Mouse (Mus musculus) C3H10T1/2 (cell line): ENCODE measurements around the gene Scrg1. TPM values are rescaled to one million over a fixed set of nuclear protein-coding genes. Genes with fewer than 3 reads are reported as not detected.

Experiments
- polyA plus RNA-seq, 2 experiments: library from polyadenylated mRNA; unstranded; fragments of >200 nt; fragmentation: generic; extraction: Trizol; gene quantifications; one replicate each; pipeline ENCODE4 v1.2.1; 2012; ENCODE audit warnings: missing spikeins in 2 of 2

Scrg1 gene
- under 1 TPM in 1 of 2 experiments, not detected in 1; 0.81 TPM for polyA plus RNA-seq

GRCm38 (mm10) chr8:57455765-57456164 lies at the start of gene Scrg1:
Gene Scrg1 (plus strand): TSS chr8:57455923.

DNA sequence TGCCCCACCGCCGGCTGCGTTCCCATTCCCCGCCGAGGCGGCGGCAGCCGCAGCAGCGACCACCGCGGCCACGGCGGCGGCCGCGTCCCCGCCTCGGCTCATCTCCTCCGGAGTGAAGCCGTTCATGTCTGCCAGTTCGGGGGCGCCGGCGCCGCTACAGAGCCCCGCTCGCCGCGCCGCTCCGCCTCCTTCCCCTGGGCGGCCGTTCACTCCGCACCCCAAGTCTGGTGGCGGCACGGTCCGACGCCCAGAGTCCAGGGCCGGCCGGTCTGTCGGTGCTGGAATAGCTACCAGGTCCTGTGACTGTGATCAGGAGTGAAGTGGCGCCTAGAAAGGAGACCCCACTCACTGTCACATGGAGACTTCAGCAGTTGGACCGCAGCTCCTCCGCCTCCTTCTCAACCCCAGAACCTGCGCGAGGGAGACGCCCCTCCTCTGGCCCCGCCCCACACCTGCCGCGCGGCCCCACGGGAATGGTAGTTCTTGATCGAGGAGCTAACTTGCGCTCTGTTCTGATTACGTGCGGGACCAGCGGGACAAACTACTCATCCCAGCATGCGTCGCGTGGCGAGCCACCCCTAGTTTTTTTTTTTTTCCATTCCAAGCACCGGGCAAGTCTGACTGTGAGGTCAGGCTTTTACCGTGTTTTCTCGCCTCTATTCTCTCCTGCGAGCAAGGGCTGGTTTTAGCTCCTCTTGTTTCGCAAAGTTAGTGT lies 31.9 kb downstream of the Scrg1 start, which contains the start of gene Sap30:
TSS of gene Sap30 (minus strand) at position 420 of the 715 bp plus-strand sequence.

GRCm38 (mm10) chr8:57511316-57512118 lies 55.8 kb downstream of the Scrg1 start, which contains the start of gene Hmgb2:
Gene Hmgb2 (plus strand): TSS chr8:57511907.

Other genes with a start within 250 kb of the Scrg1 start
- not detected for gene Hand2, start 134.9 kb upstream of the Scrg1 start, polyA plus RNA-seq
- gene Sap30, start 31.9 kb downstream of the Scrg1 start, polyA plus RNA-seq: 1 to 10 TPM; 1.4 to 7.8 TPM
- 10 to 100 TPM; 10.6 to 53.4 TPM for gene Hmgb2, start 56.0 kb downstream of the Scrg1 start, polyA plus RNA-seq
- 1 to 10 TPM in 1 of 2 experiments, under 1 TPM in 1; 0.40 to 1.4 TPM for gene Galnt7, start 197.1 kb downstream of the Scrg1 start, polyA plus RNA-seq